Mouse (Mus musculus) 3T3-L1 (cell line): Measurements from ENCODE around the gene Ing5.
"Not testable (repeated sequence)": the region's sequence is repeated elsewhere in the genome, so short reads cannot be mapped to it uniquely, and the experiment has no call there.

Source experiments
- DNase-seq: peaks from one replicate; pipeline ENCODE4 v3.0.0-alpha.2; 2015; ENCODE audit warnings: low read depth, low spot score

Gene Ing5

DNA sequence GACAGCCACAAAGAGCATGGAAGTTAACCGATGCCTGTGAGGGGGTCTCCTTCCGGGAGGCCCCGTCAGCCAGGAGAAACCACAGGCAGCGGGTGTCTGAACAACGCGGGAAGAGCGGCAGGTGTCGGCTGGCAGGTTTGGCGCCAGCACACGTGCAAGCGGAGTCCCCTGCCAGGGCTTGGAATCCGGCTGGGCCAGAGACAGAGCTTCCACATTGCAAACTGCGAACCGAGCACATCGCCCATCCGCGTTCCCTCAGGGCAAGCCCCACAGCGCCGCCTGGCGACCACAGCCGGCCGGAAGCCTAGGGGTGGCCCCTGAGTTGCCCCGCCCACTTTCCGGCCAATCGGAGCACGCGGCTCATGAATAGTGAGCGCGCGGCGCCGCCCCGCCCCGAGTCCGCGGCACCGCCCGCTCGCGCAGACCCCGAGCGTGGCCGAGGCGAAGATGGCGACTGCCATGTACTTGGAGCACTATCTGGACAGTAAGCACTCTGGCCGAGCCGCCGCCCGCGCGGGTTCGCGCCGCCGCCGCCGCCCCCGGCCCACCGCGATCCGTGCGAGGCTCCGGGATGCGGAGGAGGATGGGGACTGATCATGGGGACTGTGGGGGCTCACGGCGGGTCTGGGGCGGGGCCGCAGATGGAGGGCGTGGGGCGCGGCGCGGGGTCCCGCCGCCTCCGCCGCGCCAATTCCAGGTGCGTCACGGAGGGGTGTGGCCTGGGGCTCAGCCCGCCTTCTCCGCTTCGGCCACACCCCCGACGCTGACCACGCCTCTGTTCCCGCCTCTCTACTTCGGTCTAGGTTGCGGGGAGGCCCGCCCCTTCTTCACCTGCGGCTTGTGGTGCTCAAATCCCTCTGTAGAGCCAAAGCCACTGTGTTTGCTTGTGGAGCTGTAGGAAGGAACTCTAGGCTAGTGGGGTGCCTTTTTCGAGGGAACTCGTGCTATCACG lies at the start of gene Ing5:
TSS of gene Ing5 (plus strand) at position 410 of the 952 bp plus-strand sequence.
- peak; percentile 96 for DNase-seq

GRCm38 (mm10) chr1:93754573-93755290 lies 49.0 kb upstream of the Ing5 start, which contains the start of gene Thap4:
Gene Thap4, minus strand, starts transcription at chr1:93754864.
- peak; percentile 78 for DNase-seq

DNA sequence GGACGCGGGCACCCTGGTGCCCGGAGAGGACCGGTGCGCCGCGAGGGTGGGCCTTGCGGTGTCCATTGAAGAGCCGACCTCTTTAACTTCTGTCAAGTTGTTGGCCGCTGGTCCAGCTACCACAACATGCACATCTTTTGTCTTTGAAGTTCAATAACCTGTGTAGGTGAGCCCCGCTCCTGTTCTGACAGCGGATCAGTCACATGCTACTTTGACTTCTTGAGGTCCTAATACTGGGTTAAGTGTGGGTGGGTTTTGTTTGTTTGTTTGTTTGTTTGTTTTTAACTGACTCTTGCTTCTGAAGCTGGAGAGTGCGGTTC lies 48.5 kb upstream of the Ing5 start:
- DNase-seq: peak; percentile 56

DNA sequence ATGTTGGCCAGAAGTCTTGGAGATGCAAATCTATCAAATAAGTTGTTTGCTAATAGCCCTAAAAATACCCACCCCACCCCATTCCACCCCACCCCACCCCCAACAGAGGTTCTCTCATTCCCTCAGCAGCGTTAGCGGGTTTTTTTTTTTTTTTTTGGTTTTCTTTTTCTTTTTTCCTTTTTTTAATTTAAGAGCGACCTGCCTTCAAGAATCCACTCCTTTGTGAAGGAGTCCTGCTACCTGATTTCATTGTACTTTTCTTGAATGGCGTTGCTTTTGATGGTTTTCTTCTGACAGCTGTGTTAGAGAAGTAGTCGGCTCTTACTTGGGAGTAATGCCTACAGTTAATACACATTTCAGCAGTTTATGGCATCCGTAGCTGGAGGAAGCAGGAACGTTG lies 48.1 kb upstream of the Ing5 start:
- DNase-seq: no peak

DNA sequence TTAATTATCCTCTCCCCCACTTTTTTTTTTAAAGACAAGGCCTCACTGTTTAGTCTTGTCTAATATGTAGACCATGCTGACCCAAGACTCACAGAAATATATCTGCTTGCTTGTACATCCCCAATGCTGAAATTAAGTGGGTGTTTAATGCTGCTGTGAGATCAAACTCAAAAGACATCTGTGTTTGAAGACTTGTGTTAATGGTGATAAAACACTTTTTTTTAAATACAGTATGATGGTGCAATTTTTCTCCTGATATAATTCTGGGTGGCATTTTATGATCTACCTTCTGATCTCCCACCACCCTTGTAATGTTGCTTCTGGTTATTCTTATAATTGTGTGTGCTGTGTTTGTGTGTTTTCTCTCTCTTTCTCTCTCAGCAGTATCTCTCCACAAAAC lies 47.6 kb upstream of the Ing5 start:
- DNase-seq: no peak

DNA sequence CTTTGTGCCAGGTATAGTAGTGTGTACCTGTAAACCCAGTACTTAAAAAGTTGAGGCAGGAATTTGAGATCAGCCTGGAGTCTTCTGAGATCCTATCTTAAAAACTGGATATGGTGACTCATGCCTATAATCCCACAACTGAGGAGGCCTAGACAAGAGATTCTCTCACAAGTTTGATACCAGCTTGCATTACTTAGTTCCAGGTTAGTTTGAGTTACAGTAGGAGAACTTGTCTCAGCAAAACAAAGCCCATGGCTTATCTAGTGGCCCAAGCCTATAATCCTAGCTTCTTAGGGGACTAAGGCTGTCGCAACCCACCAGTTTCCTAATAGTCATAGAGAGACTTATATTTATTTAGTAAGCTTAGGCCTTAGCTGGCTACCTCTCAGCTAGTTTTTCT lies 43.7 kb upstream of the Ing5 start:
- no peak for DNase-seq

GRCm38 (mm10) chr1:93763531-93763930 lies 40.2 kb upstream of the Ing5 start:
- DNase-seq: not testable (repeated sequence)

DNA sequence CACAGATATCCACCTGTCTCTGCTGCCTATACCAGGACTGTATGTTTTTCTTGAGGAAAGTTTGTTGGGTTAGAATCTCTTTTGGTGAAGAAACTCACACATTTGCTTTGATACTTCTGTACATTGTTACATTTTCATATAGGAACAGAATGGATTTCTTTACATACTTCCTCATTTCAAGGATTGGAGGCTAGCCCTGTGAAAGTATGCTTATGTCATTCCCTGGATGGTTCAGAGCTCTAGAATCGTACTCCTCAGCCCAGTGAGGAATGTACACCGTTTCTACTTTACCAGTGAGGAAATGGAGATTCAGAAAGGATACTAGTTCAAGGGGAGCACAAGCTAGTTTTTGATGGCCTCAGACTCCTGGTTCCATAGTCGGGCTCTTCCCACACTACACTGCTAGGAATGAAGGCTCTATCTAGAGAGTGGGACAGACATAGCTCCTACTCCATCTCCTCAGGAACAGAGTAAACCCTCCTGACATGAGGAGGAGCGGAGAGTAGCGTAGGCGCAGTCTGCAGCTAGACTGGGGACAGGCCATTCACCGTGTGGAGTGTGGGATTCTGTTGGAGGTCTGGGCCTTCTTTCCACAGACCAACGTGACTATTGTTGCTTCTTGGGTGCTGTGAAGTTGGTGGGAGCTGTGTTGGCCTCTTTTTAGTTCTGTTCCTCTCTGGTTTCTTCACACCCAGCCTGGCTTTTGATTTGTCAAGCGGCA lies 38.7 kb upstream of the Ing5 start:
- DNase-seq: no peak

DNA sequence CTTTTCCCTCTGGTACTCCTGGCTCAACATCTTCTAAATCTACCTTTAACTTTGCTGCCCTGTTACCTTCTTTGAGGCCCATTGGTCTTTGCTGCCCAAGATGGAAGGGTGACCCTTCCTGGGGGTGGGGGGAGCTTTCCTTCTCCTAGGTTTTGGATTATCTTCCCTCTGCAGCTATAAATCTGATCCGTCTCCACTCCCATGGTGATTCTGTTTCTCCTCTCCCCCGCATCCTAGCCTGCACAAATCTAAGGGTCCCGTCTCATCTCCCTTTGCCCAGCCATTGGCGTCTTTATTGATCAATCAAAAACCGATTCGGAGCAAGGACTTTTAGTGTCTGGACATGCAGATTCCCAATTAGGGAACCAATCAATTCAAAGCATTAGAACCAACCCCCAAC lies 36.2 kb upstream of the Ing5 start:
- no peak for DNase-seq

GRCm38 (mm10) chr1:93769901-93770300 lies 33.9 kb upstream of the Ing5 start:
- DNase-seq: no peak

DNA sequence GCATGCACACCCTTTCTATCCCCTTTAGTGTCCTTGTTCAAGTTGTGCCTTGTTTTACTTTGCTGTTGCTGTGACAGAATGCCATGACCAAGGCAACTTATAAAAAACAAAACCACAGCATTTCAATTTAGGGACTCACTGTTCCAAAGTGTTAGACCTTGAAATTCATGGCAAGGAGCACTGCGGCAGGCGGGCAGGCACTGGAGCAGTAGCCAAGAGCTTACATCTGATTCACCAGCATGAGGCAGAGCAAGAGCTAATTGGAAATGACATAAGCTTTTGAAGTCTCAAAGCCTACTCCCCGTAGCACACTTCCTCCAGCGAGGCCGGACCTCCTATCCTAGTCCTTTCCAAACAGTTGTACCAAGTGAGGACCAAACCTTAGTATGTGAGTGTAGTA lies 27.1 kb upstream of the Ing5 start:
- no peak for DNase-seq

GRCm38 (mm10) chr1:93786912-93787311 lies 16.9 kb upstream of the Ing5 start:
- DNase-seq: no peak

DNA sequence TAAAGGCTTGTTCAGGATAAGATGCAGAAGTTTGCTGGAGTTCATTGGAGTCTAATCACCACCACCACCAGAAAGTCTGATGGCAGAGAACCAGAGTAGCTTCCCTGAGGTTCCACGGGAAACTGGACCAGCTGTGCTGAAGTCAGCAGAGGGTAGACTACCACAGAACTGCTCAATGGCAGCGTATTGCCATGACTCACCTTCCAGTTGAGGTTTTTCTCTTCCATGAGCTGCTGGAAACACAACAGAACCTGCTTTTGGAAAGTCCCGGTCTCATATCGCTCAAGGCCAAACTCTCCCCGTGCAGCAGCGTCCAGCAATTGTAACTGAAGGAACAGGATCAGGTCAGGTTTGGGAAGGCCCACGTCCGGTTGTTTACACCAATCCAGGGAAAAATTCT lies 9.2 kb upstream of the Ing5 start:
- DNase-seq: peak; percentile 18

GRCm38 (mm10) chr1:93795886-93796285 lies 7.9 kb upstream of the Ing5 start:
- no peak for DNase-seq

- DNase-seq: no peak
Measured at GRCm38 (mm10) chr1:93800670-93801503, 2.9 kb upstream of the Ing5 start.

DNA sequence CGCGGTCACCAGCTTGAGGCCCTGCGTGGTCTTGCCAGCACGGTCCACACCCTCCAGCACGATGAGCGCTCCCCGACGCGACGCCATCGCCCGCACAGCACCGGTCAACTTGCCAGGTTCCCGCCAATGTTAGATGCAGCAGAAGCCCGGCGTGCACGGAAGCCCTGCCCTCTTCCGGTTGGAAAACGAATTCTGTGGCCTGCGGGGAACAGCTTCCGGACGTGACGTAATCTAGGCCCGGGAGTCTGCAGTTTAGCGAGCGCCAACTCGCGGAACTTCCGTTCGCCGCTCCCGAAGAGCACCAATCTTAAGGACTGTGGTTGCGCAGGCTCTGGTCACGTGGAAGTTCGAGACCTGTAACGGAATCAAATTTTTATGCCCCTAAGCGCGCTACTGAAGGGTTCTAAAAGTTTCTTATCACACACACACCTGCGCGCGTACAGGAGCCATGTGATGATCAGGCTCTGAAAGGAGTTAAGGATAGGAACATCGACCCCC lies 2.0 kb upstream of the Ing5 start, which contains the start of gene Dtymk:
TSS of gene Dtymk (minus strand) at position 194 of the 498 bp plus-strand sequence.
- peak; percentile 98 for DNase-seq

DNA sequence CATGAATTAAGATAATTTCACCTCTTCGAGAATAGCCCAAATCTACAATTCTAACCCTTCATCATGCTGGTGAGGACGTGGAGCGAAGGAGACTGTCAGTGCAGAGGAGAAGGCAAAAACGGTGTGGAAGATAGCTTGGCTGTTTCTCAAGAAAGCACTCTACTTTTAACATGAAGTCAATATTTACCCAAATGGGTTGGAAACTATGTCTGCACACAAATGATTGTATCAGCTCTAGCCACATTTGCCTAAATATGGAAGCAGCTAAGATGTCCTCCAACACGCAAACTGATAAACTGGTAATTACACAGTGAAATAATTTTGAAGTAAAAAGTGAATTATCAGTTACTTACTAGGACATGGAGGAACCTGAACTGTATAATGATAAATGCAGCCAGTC lies 994 bp upstream of the Ing5 start:
- peak; percentile 33 for DNase-seq

DNA sequence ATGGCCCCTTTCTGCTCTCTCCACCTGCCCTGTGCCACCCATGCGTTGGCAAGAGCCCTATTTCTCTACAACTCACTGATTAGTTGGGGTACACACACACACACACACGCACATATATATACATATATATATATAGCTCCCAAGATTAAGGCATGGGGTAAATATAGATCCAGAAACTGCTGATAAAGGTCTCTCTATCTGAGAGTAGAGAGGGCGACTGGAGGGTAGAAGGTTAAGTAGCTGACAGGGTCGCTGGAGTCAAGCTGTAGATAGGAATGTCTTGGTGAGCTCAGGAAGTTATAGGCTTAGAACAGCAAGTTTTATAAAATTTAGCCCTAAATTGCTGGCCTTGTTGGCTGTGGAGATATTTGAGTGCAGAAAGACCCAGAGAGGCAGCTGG lies 1.1 kb downstream of the Ing5 start:
- no peak for DNase-seq

GRCm38 (mm10) chr1:93805221-93805951 lies 1.6 kb downstream of the Ing5 start:
- DNase-seq: no peak

DNA sequence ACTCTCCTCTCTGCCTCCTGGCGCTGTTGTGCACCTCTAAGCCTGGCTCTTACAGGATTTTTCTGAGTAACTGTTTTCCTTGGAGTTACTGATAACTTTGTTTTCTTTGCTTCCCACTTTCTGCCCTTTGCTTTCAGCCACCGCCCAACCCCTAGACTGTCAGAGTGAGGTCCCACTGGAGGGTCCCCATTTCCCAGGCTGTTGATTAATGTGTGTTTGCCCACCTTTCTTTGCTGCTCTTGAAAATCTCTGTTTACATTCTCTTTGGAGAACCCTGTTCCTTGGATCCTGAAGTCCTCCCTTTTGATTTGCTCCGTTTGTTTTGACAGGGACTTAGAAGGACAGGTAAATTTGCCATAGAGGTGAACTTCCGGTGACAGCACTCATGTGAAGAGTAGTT lies 5.1 kb downstream of the Ing5 start:
- no peak for DNase-seq
